Mouse (Mus musculus): ENCODE measurements around the gene Col25a1.

DNA sequence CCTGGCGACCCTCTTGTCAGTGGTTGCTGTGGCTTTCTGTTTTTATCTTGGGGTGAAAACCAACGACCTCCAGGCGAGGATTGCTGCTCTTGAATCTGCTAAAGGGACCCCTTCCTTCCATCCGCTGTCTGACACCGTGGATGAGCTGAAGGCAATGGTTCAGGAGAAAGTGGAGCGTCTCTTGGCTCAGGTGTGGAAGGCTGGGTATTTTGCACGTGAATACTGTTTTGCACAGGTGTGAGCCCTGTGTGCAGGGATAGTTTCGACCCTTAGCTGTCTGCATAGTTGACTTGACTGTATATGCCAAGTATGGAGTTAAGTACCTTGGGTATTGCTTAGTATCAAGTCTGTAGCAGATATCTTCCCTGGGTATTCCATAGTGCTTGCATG lies 50.3 kb downstream of the Col25a1 start:
- no peak for TF ChIP-seq POLR2A (IDR thresholded peaks at IDR 0.05; ENCODE audit: low read depth, low read length)
- TF ChIP-seq CTCF (IDR thresholded peaks at IDR 0.05; ENCODE audit: extremely low read depth, insufficient read depth, insufficient read length, insufficient replicate concordance): no peak

Measured in spleen, adult 2 months (tissue).